Mouse (Mus musculus) telencephalon, adult 2 months (tissue): ENCODE results near the gene Ly86.

Source experiments
- DNase-seq: peaks from one replicate; pipeline ENCODE4 v3.0.0-alpha.2; 2011; ENCODE audit warnings: low read depth, low spot score

Ly86 gene

DNA sequence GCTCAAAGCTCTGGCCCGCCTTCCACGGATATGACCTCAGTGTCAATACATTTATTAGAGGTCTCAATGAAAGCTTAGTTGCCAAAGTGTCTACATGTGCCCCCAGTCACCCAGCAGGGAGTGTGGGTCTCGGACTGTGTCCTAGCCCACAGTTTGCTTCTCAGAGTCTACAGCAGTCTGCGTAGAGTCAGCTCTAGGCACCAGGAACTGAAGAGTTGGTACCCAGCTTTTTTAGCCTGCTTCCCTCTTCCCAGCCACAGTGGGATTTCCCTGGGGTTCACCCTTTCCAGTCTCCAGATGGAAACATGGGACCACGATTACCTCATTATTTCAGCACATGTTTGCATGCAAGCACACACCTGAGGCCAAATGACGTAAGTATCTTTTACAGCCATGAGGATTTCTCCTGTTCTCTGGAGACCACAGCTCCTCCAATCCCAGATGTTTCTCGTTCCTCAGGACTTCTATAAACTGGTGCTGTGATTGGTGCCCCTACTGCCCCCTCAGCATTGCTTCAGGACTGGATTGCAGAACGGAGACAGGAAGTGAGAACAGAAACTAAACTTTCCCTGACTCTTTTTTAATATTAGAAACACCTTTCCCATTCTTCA lies 84.8 kb downstream of the Ly86 start:
- no peak for DNase-seq

GRCm38 (mm10) chr13:37431707-37432106 lies 86.7 kb downstream of the Ly86 start:
- DNase-seq = no peak

- no peak for DNase-seq
These were observed 87.6 kb downstream of the Ly86 start for GRCm38 (mm10) chr13:37432653-37433052.

- no peak for DNase-seq
These were observed 88.1 kb downstream of the Ly86 start for GRCm38 (mm10) chr13:37433142-37433541.

GRCm38 (mm10) chr13:37433730-37434129 lies 88.7 kb downstream of the Ly86 start:
- no peak for DNase-seq

GRCm38 (mm10) chr13:37434137-37434772 lies 89.2 kb downstream of the Ly86 start:
- peak; percentile 46 for DNase-seq

GRCm38 (mm10) chr13:37434841-37435240 lies 89.8 kb downstream of the Ly86 start:
- DNase-seq = no peak

GRCm38 (mm10) chr13:37436267-37437013 lies 91.4 kb downstream of the Ly86 start:
- no peak for DNase-seq

DNA sequence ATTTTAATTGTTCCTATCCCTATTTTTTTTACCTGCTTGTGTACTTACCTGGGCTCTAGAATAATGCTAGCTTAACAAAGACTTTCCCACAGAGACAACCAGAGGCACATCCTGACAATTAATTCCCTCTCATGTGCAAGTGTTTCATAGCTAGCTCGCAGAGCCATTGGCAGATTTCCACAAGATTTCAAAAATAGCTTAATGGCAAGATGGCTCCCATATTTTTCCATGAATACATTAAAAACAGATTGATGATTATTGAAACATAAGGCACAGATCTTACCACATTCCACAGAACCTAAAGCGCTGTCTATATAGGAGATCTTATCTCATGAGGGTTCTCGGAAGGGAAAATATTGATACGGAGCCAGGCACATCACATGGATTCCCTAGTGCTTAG lies 93.8 kb downstream of the Ly86 start:
- no peak for DNase-seq

DNA sequence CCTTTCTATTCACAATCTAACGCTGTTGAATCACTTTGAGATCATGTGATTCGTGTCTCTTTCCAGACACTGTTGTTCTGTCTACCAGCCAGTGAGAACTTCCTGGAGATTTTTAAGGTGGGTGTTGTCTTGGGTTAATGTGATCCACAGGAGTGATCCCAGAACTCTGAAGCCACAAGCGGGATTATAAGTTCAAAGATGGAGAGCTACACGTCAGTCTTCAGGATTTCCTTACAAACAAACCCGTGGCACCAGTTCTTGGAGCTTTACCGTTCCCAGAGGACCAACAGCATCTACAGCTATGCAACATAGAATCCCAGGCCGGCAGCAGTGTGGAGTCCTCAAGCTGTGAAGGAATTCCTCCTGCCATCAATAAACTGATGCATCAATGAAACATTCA lies 94.5 kb downstream of the Ly86 start:
- no peak for DNase-seq

DNA sequence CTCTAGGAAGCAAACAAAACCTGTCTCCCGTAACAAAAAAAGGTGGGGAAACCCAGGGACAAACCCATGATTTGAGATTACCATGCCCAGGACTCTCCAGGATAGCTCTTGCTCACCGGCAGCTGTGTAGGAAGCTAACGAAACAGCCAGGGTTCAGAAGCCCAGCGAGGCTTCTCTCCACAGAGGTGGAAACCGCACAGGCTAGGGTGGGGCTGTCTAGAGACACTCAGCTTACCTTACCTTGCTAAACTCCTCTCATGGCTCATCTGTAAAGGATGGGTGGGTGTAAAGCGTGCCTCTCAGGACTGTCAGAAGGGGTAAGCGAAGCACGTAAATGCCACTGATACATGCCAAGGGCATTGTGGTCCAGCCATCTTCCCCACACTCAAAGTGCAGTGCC lies 94.9 kb downstream of the Ly86 start:
- DNase-seq = no peak

DNA sequence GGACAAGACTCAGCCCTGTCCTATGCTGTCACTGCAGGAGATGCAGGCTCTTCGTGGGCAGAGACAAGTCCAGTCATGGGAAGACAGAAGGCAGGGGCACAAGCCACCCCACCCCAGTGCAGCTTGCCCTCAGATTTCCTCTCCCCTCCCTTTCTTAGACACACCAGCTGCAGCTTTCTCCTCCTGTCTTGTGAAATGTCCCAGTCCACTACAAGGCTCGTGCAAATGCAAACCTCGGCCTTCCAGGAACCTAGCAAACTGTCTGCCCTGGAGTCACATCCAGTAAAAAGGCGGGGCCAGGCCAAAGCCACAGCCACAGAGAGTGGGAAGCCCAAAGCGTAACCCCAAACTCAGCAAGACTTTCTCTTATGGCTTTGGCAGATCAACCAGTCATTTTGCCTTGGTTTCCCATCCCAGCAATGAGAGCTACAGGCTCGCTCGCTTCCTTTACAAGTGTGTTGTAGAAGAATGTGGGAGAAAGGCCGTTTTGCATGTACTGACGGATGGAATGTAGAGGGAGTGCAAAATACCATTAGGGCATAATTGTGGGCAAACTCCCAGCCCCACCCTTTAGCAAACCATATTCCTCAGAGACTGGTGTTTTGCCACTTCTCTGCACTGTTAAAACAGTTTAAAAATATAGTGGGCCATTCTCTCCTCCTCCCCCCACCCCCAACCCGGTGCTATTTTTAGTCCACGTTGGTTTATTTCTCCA lies 95.7 kb downstream of the Ly86 start:
- no peak for DNase-seq

DNA sequence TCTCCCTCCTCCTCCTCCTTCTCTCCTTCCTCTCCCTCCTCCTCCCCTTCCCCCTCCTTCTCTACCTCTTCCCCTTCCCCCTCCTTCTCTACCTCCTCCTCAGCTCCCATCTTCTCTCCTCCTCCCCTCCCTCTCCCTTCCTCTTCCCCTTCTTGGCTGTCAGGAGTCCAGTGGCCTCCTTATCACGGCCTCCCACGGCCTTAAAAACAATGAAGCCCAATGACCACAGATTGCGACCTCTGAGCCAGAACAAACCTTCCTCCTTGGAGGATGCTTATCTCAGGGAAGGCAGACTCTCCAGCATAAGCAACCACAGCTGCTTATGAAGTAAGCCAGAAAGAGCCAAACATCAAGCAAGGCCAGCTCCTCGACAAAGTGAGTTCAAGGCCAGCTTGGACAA lies 97.0 kb downstream of the Ly86 start:
- DNase-seq = no peak

DNA sequence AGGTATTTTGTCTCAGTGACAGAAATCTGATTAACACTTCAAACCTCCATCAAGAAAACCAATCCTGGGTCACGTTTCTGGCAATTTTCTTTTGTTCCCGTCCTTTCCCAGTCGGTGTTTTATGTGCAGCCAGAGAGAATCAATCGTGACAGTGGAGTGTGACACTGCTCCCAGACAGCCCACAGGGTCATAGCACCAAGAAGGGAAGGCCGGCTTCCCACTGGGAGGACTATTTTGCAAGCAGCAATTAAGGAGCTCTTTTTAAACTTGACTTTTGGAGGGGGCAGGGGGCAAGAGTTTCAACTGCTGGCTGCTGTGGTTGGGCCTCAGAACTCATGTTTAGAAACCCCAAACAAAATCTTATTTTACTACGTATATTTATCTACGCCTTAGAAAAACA lies 97.5 kb downstream of the Ly86 start:
- no peak for DNase-seq

DNA sequence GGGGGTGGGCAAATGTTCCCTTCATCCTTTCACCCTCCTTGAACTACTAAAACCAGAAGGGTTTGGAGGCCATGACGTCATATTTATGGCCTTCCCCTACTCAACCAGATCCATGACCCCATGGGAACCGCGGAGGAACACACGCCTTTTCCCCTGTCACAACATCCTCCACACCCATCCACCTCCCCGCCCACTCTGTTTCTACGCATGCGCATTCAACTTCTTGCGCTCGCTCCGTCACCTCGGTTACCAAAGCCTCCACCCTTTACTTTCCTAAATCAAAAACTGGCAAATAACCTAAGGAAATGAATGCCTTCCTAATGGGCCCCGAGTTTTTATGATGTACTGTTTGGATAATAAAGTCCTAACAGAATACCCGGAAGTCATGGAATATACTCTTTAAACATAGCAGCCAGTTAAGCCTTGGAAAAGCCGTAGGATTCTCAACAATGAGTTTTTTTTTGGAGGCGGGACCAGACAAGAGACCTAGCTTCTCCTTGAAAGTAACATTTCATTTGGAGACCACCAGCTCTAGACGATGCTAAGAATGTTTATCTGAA lies 101.8 kb downstream of the Ly86 start:
- no peak for DNase-seq

GRCm38 (mm10) chr13:37451021-37451420 lies 106.0 kb downstream of the Ly86 start:
- no peak for DNase-seq

GRCm38 (mm10) chr13:37451471-37451870 lies 106.5 kb downstream of the Ly86 start:
- DNase-seq = no peak

- DNase-seq = no peak
These were observed 107.3 kb downstream of the Ly86 start for GRCm38 (mm10) chr13:37452022-37452941.

DNA sequence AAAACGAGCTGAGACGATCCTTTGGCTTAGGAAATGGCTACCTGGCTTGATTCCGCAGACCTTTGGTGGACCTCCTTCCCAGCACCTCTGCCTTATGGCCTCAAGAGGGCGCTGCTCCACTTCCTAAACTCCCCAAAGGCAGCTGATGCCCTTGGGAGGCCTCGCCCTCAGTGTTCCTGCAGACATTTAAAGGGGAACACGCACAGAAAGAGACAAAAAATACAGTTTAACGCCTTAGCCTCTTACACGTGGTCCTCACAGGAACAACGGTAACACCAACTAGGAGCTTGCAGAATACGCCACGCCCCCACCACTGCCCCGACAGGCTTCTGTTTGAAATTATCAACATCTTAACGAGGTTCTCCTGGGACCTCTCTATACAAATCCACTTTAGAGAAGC lies 108.2 kb downstream of the Ly86 start:
- DNase-seq = peak; percentile 80

DNA sequence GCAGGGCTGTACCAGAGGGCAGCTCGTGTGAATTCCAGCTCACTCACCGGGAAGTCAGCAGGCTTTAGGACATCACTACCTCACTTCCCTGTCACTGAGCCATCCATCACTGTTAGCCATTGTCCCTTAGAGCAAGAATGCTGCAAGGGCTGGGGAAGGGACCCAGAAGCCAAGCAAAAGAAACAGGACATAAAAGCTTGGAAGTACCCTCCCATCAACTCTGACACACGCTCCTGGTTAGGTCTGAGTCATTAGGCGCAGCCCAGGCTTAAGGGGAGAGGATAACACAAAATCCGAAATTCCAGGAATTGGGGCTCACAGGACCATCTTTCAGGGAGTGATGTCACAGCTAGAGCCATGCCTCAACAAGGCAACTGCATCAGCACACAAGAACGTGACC lies 109.3 kb downstream of the Ly86 start:
- no peak for DNase-seq

GRCm38 (mm10) chr13:37455561-37455960 lies 110.6 kb downstream of the Ly86 start:
- no peak for DNase-seq
